Mouse (Mus musculus) heart, adult 9 months (tissue): ENCODE results near the gene Nfam1.
"Not testable (repeated sequence)": the region's sequence is repeated elsewhere in the genome, so short reads cannot be mapped to it uniquely, and the experiment has no call there.

Experiments used
- DNase-seq, 2 experiments: peaks; one replicate each; pipeline ENCODE4 v3.0.0; 2022; ENCODE audit warnings: low spot score in 2 of 2

The Nfam1 gene

GRCm38 (mm10) chr15:83032981-83033541, at the start of gene Nfam1:
Gene Nfam1, minus strand, starts transcription at chr15:83033306.
- DNase-seq = peak; percentile 46 to 66

DNA sequence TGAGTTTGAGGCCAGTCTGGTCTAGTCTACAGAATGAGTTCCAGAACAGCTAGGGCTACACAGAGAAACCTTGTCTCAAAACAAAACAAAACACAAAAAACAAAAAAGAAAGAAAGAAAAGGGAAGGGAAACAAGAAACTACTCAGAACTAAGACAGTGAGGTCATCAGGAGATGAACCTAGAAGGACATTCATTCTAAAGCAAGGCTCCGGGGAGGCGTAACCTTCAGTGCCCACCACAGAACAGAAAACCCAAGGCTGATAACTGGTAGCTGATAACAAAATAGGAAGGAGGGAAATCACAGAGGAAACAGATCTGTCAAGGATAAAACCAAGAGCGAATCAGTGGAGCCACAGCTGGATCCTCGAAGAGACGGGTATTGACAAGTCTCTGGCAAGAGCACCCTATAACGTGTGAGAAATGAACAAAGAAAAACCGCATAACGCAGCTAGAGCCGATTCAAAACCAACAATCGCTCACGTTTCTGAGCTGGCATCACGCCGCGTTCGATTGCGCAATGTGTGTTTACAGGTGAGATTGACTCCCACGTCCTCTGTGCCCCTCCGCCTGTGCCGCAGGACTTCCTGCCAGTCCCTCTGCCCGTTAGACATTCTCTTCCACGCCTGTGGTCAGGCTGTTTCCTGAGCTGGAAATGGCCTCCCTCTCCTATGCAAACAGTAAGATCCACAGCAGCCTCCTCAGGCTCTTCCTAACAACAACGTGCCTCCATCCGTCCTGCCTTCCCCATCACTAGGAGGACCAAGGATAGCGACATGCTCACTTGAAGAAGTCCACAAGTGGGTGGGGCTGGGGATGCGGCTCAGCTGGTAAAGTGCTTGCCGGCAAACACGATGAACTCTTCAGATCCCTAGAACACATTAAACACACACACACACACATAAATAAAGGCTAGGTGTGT, 42.8 kb upstream of the Nfam1 start:
- DNase-seq = no peak

DNA sequence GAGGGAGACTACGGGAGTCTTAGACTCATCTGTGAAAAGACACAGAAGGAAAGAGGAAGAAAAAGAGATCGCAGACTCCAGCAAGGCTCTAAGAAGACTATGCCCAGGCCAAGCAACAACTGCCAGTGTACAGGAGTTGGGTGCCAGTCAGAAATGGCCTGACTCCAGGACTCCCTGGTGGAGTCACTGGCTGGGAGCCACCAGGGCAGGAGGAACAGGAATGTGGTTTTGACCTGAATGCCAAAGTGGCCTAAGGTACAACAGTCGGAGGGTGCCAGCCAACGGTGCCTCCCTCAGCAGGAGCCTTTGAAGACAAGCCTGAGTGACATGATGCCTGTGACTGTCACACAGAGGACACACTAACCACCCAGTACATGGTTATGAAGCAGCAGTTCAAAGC, 41.1 kb upstream of the Nfam1 start:
- peak in 1 of 2 experiments; percentile 44 for DNase-seq

DNA sequence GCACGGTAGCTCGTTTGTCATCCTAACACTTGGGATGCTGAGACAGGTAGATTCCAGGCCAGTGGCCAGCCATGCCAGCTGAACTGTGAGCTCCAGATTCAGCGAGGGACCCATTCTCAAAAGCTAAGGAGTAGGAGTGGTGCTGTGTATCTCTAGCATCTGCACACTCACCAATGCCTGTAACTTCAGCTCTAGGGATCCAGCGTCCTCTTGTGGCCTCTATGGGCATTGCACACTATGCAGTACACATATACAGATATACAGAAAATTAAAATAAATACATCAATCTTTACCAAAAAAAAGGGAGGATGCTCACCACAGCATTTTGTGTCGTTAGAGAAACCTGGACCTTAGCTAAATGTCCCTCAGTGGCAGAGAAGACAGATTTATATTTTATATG, 38.6 kb upstream of the Nfam1 start:
- no peak for DNase-seq

DNA sequence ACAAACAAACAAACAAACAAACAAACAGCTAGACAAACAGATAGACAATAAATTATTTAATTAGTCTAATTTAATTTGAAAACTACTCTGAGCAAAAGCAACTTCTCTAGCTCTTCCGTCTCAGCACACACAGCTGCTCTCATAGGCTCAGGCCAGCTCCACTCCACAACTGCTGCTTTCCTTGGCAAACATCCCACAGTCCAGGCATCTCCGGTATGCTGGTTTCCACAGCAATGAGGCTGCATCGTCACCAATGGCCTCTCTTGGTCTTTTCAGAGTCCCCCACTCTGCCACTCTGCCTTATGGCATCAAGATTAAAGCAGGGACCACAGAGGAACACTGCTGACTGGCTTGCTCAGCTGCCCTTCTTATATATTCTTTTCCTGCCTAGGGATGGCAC, 37.8 kb upstream of the Nfam1 start:
- peak in 1 of 2 experiments; percentile 31 for DNase-seq

DNA sequence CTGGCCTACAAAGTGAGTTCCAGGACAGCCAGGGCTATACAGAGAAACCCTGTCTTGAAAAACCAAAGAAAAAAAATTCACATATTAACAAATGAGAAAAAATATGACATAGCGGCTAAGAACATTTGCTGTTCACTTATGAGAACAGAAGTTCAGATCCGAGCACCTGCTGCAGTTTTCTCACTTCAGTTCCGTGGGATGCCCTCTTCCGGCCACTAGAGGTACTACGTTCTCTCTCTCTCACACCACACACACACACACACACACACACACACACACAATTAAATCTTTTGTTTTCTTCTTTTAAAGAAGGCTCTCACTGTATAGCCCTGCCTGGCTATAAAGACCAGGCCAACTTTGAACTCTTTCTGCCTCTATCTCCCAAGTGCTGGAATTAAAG, 35.2 kb upstream of the Nfam1 start:
- DNase-seq = no peak

DNA sequence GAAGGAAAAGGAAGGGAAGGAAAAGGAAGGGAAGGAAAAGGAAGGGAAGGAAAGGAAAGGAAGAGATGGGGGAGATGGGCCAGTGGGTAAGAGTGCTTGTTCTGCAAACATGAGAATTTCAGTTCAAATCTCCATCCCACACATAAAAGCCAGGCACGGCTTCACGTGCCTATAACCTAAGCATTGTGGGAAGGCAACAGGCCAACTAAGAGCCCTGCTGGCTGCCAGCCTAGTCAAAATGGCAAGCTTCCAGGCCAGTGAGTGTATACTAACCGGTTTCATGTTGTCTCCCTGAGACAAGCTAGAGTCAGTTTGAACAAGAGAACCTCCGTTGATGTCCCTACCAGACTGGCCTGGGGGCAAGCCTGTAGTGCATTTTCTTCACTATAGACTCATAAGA, 32.4 kb upstream of the Nfam1 start:
- peak in 1 of 2 experiments; percentile 54 for DNase-seq

GRCm38 (mm10) chr15:83062582-83062981, 29.5 kb upstream of the Nfam1 start:
- DNase-seq = not testable (repeated sequence)

GRCm38 (mm10) chr15:83061689-83062088, 28.6 kb upstream of the Nfam1 start:
- DNase-seq = no peak

DNA sequence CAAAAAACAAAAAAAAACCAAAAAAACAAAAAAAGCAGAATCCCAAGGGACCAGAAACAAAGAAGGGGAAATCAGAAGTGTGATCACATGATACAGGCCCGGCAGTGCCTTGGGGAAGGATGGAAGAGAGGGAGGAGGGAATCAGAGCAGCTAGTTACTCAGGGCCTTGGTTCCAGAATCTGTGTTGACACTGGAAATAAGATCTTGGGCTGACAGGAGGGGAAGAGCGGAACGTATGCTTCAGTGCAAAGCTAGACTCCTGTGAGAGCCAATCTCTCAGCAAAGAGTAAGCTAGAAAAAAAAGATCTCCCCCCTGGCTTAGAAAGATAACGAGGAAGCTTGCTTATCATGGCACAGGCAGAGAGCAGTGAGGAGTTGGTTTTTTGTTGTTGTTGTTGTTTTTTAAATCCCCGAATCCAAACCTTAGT, 26.1 kb upstream of the Nfam1 start:
- no peak for DNase-seq

- DNase-seq = no peak
Observed at GRCm38 (mm10) chr15:83057533-83057932, 24.4 kb upstream of the Nfam1 start.

GRCm38 (mm10) chr15:83056378-83057083, 23.4 kb upstream of the Nfam1 start:
- peak; percentile 28 to 43 for DNase-seq

GRCm38 (mm10) chr15:83055569-83055968, 22.5 kb upstream of the Nfam1 start:
- no peak for DNase-seq

- DNase-seq = no peak
Observed at GRCm38 (mm10) chr15:83053261-83053660, 20.2 kb upstream of the Nfam1 start.

- DNase-seq = no peak
Observed at GRCm38 (mm10) chr15:83052341-83053104, 19.4 kb upstream of the Nfam1 start.

DNA sequence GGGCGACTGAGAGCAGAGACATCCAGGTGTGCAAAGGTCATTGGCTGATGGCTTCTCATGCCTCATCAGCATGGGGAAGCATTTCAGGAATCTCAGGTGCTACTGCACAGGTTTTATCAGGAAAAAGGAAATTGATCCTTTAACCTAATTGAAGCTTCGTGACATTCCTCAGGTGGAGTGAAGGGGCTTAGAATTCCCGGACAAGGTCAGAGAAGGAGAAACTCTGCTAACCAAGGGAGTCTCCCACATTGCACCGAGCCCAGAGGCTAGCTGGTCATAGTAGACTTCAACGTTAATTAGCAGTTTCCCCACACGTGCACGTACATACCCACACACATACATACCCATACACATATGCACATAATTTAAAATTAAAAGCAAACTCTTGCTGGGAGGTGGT, 13.6 kb upstream of the Nfam1 start:
- no peak for DNase-seq

- no peak for DNase-seq
Observed at GRCm38 (mm10) chr15:83046308-83046707, 13.2 kb upstream of the Nfam1 start.

DNA sequence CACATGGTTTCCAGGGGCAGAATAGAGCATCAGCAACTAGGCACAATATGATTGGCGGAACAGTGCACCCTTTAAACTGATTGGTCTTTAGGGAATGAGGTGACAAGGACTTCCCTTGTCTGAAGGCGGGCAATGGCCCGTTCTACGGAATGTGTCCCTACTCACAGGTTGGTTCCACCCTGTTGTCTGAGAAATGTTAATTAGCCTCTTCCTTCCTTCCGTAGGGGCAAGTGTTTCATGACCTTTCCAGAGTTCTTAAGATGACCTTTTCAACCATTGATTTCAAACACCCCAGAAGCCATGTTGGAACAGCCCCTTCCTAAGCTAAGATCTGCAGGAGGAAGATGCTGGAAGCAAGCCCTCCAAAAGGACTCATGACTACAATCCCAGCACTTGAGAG, 12.5 kb upstream of the Nfam1 start:
- not testable (repeated sequence) for DNase-seq

DNA sequence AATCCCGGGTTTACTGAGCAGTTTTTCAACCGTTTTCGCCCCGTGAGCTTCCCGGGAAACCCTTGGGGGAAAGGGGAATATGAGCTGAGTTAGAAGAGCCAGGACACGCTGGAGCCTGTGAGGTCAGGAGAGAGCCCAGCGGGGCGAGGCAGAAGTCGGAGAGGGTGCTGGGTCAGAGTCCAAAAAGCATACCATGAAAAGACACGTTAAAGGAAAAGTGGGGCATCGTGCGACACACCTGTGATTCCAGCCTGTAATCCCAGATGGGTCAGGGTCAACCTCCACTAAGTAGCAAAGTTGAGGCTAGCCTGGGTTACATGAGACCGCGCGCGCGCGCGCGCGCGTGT, 10.2 kb upstream of the Nfam1 start:
- no peak for DNase-seq

DNA sequence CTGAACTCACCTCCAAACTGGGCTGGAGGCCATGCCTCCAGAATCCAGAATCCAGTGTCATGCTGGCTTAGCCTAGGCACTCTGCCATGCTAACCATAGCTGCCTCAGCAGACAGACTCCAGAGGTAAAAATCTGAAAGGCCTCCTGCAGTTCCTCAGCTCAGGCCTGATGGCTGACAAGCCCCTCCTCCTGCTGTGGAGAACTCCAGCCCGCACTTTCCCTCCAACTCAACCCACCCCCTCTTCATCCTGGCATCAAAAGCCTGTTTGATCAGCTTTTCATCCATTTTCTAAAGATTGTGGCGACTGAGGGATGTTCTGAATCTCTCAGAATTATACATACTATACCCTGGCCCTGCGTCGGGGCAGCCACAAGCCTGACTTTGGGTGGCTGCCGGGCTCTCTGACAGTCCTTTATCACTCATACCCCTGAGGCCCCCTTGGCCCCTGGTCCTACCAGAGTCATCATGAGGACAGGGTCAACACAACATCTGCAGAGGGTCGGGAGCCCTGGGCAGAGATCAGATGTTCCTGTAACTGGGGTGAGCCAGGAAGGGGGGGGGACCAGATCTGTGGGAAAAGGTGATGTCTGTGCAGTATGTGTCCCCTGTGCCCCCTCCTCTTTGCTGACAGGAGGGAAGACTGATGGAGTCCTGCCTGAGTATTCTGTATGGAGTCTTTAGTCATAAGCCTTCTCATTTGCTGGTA, 9.7 kb upstream of the Nfam1 start:
- no peak for DNase-seq

DNA sequence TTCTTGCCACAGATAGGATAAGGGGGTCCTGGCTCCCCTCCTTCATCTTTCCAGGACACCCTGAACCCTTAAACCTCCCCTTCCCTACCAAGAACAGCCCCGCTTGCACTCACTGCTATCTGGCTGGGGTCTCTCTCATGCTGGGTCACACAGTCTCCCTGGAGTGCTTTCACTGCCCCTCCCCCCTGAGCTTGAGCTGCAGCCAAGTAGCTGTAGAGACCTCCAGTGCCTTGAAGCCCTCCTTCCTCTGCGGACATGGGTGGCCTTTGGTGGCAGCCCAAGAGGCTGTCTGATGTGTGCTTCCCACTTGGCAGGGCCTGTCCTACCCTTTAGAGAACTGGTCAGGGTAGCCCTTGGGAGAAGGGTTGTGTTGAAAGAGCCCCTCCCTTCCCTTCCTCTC, 7.0 kb upstream of the Nfam1 start:
- DNase-seq = no peak
